Mouse (Mus musculus): ENCODE measurements around the gene Ninj2. TPM values are rescaled to one million over a fixed set of nuclear protein-coding genes. Genes with fewer than 3 reads are reported as not detected.

The Ninj2 gene
- polyA plus RNA-seq, 1 experiment from 2014 or later: not detected

DNA sequence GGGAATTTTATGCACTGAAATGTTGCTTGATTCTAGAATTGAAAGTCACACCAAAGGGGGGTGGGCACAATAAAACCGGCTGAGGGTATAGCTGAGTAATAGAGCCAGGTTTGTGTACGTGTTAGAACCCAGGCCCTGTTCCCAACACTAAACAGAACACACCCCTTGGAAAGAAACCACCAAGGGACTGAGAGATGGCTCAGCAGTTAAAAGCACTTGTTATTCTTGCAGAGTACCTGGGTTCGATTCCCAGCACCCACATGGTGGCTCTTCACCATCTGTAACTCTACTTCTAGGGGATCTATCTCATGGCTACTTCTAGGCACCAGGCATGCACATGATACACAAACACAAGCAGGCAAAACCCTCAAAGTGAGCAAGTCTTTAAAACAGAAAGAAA lies 20.7 kb downstream of the Ninj2 start:
- Histone ChIP-seq H3K9me3 (replicated peaks; ENCODE audit: control insufficient read depth, low read length) (no peaks in the 10 kb centered on the region), H3K27me3 (ENCODE audit: control insufficient read depth, insufficient read depth, low read length) (no peaks in the 10 kb centered on the region), H3K4me3 (replicated peaks; ENCODE audit: low read length) (no peak overlapping the region), H3K36me3 (ENCODE audit: control insufficient read depth, insufficient read depth, low read length) (no peaks in the 10 kb centered on the region), H3K4me1 (ENCODE audit: control insufficient read depth, insufficient read depth, low read length) (peaks cover 14% of the 10 kb centered on the region), H3K9ac (ENCODE audit: low read length) (no peak overlapping the region), H3K27ac (ENCODE audit: low read length) (0 out of 2 replicates have a peak overlapping the region, but pooled peaks have one; percentile 81), H3K4me2 (ENCODE audit: low read depth, low read length) (no peak overlapping the region)
- ATAC-seq (ENCODE audit: insufficient read depth, low FRiP score): no peak
- WGBS: 94% methylated on average over 3 of the region's 3 CpGs

DNA sequence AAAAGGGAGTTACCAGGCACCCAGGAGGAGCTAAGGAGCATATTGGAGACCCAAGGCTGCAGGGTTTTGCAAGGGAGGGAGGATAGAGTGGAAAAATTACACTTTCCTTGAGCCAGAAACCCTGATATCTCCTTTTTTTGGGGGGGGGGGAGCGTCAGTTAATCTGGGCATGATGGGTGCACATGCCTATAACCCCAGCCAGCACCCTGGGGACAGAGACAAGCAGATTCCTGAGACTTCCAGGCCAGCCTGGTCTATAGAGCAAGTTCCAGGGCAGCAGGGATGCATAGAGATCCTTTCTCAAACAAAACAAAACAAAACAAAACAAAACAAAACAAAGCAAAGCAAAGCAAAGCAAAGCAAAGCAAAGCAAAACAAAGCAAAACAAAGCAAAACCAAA lies 21.1 kb downstream of the Ninj2 start:
- no peaks in the 10 kb centered on the region for H3K36me3 ChIP-seq (ENCODE audit: control insufficient read depth, insufficient read depth, low read length)
- H3K4me3 ChIP-seq (replicated peaks; ENCODE audit: low read length): no peak overlapping the region
- ATAC-seq (ENCODE audit: insufficient read depth, low FRiP score): no peak
- no peaks in the 10 kb centered on the region for H3K27me3 ChIP-seq (ENCODE audit: control insufficient read depth, insufficient read depth, low read length)
- no peak overlapping the region for H3K4me2 ChIP-seq (ENCODE audit: low read depth, low read length)
- WGBS: 67% methylated on average over 1 of the region's 1 CpGs
- H3K27ac ChIP-seq (ENCODE audit: low read length): peak overlapping the region; percentile 81; the same call in 1 of the 2 replicates
- no peak overlapping the region for H3K9ac ChIP-seq (ENCODE audit: low read length)
- H3K9me3 ChIP-seq (replicated peaks; ENCODE audit: control insufficient read depth, low read length): no peaks in the 10 kb centered on the region
- H3K4me1 ChIP-seq (ENCODE audit: control insufficient read depth, insufficient read depth, low read length): peaks cover 10% of the 10 kb centered on the region

DNA sequence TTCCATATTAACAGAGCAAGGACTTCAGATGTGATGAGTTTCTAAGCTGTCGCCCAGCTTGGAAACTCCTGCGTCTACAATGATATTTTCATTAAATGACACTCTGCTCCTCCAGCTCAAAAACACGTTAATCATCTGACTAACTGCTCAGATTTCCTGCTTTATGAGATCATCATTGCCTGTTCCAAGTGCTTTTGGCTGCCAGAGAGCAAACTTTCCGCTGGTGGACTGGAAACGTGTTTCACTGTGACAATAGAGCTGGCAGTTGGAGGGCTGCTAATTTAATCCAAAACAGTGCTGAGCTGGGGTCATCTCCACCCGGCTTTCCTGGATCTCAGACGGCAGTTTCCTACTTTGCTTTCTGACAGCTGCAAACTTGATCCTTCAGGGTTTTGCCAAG lies 21.5 kb downstream of the Ninj2 start:
- Histone ChIP-seq H3K36me3 (ENCODE audit: control insufficient read depth, insufficient read depth, low read length) (no peaks in the 10 kb centered on the region), H3K9me3 (replicated peaks; ENCODE audit: control insufficient read depth, low read length) (no peaks in the 10 kb centered on the region), H3K4me2 (ENCODE audit: low read depth, low read length) (no peak overlapping the region), H3K27ac (ENCODE audit: low read length) (peak overlapping the region; percentile 81), H3K27me3 (ENCODE audit: control insufficient read depth, insufficient read depth, low read length) (no peaks in the 10 kb centered on the region), H3K4me1 (ENCODE audit: control insufficient read depth, insufficient read depth, low read length) (peaks cover 9% of the 10 kb centered on the region), H3K9ac (ENCODE audit: low read length) (no peak overlapping the region), H3K4me3 (replicated peaks; ENCODE audit: low read length) (no peak overlapping the region)
- no peak for ATAC-seq (ENCODE audit: insufficient read depth, low FRiP score)
- 18% methylated on average over 7 of the region's 7 CpGs for WGBS

DNA sequence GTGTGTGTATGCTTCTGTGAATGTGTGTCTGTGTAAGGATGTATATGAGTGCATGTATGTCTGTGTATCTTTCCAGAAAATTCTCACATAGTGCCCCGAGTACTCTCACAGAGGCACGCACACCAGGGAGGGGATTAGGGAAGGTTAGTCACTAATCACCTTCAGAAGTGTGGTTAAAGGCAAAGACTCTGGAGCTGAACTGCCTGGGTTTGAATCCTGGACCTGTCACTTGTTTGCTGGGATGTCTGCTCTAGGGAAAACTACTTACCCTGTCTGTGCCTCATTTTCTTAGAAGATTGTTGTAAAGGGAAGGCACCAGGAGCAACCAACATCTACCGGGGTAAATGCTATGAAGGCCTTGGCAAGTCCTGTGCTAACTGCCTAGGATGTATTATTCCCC lies 22.3 kb downstream of the Ninj2 start:
- no peak for ATAC-seq (ENCODE audit: insufficient read depth, low FRiP score)
- Histone ChIP-seq H3K4me1 (ENCODE audit: control insufficient read depth, insufficient read depth, low read length) (peaks cover 9% of the 10 kb centered on the region), H3K4me2 (ENCODE audit: low read depth, low read length) (no peak overlapping the region), H3K9me3 (replicated peaks; ENCODE audit: control insufficient read depth, low read length) (no peaks in the 10 kb centered on the region), H3K9ac (ENCODE audit: low read length) (no peak overlapping the region), H3K36me3 (ENCODE audit: control insufficient read depth, insufficient read depth, low read length) (no peaks in the 10 kb centered on the region), H3K4me3 (replicated peaks; ENCODE audit: low read length) (no peak overlapping the region), H3K27me3 (ENCODE audit: control insufficient read depth, insufficient read depth, low read length) (no peaks in the 10 kb centered on the region), H3K27ac (ENCODE audit: low read length) (no peak overlapping the region; the same call in 1 of the 2 replicates)
- WGBS: 54% methylated on average over 3 of the region's 3 CpGs

DNA sequence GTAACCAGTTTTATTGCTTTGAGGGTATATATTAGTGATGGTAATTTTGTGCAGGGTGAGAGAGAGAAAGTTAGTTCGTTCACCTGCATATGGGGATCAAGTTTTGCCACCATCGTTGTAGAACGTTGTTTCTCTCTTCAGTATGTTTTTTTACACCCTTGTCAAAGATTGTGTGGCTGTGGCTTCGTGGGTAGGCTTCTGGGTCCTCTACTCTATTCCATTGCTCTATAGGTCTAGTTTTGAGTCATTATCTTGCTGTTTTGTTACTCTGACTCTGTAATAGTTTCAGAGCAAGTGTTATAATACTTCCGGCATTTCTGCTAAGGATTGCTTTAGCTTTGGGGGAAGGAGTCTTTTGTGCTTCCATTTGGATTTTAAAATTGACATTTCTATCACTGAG lies 26.7 kb downstream of the Ninj2 start:
- H3K9me3 ChIP-seq (replicated peaks; ENCODE audit: control insufficient read depth, low read length): no peaks in the 10 kb centered on the region
- no peak overlapping the region for H3K4me3 ChIP-seq (replicated peaks; ENCODE audit: low read length)
- WGBS: 86% methylated on average over 5 of the region's 5 CpGs
- H3K36me3 ChIP-seq (ENCODE audit: control insufficient read depth, insufficient read depth, low read length): no peaks in the 10 kb centered on the region
- H3K4me2 ChIP-seq (ENCODE audit: low read depth, low read length): no peak overlapping the region
- peaks cover 5% of the 10 kb centered on the region for H3K4me1 ChIP-seq (ENCODE audit: control insufficient read depth, insufficient read depth, low read length)
- no peak overlapping the region for H3K9ac ChIP-seq (ENCODE audit: low read length)
- no peak for ATAC-seq (ENCODE audit: insufficient read depth, low FRiP score)
- no peaks in the 10 kb centered on the region for H3K27me3 ChIP-seq (ENCODE audit: control insufficient read depth, insufficient read depth, low read length)
- H3K27ac ChIP-seq (ENCODE audit: low read length): no peak overlapping the region

DNA sequence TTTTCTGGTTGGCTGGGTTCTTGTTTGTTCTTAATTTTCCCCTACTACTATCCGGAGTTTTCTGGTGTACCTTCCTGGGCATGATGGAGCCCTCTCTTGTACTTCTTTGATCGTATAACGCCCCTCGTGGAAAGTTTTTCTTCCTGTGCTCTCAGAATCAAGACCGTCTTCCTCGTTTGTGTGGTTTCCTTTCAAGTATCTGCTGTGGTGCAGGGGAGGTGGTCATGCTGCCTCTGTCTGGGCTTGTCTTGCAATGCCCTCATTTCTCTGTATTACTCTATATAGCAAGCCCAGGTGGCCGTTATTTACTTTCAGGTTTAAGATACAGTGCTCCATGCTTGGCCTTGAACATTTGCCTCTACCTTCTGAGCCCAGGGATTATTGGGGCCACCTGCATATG lies 31.5 kb downstream of the Ninj2 start:
- Histone ChIP-seq H3K4me3 (replicated peaks; ENCODE audit: low read length) (no peak overlapping the region), H3K4me2 (ENCODE audit: low read depth, low read length) (no peak overlapping the region), H3K27ac (ENCODE audit: low read length) (no peak overlapping the region), H3K9ac (ENCODE audit: low read length) (no peak overlapping the region), H3K36me3 (ENCODE audit: control insufficient read depth, insufficient read depth, low read length) (no peaks in the 10 kb centered on the region), H3K4me1 (ENCODE audit: control insufficient read depth, insufficient read depth, low read length) (no peaks in the 10 kb centered on the region), H3K27me3 (ENCODE audit: control insufficient read depth, insufficient read depth, low read length) (no peaks in the 10 kb centered on the region), H3K9me3 (replicated peaks; ENCODE audit: control insufficient read depth, low read length) (no peaks in the 10 kb centered on the region)
- ATAC-seq (ENCODE audit: insufficient read depth, low FRiP score): no peak
- 82% methylated on average over 7 of the region's 7 CpGs for WGBS

DNA sequence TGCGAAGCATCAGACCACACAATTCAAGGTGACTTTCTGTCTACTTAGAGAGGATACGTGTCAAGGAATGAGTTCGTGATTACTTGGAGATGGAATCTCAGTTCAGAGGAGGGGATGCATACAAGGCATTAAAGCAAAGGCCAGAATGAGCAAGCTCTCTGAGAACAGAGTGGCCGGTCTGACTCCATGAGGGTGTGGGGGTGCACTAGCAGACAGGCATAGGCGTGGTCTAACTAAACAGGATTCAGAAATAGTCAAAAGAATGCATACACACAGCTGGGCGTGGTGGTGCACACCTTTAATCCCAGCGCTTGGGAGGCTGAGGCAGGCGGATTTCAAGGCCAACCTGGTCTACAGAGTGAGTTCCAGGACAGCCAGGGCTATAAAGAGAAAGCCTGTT lies 33.3 kb downstream of the Ninj2 start:
- 89% methylated on average over 8 of the region's 8 CpGs for WGBS
- Histone ChIP-seq H3K4me2 (ENCODE audit: low read depth, low read length) (no peak overlapping the region), H3K4me3 (replicated peaks; ENCODE audit: low read length) (no peak overlapping the region)

DNA sequence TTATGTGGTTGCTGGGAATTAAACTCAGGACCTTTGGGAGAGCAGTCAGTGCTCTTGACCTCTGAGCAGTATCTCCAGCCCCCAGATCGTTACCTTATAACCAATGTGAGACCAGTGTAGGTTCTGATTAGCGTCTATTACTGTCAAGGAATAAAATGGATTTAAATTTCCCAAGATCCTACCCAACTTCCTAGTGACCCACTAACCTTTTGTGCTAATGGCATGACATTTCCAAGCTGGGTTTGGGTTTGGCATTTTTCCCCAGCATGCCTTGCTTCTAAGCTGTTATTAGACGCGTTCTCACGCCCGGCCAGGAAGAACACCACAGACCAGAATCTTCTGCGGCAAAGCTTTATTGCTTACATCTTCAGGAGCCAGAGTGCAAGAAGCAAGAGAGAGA lies 34.2 kb downstream of the Ninj2 start:
- no peaks in the 10 kb centered on the region for H3K36me3 ChIP-seq (ENCODE audit: control insufficient read depth, insufficient read depth, low read length)
- no peaks in the 10 kb centered on the region for H3K4me1 ChIP-seq (ENCODE audit: control insufficient read depth, insufficient read depth, low read length)
- H3K9ac ChIP-seq (ENCODE audit: low read length): no peak overlapping the region
- WGBS: 93% methylated on average over 7 of the region's 7 CpGs
- no peak overlapping the region for H3K27ac ChIP-seq (ENCODE audit: low read length)
- no peaks in the 10 kb centered on the region for H3K9me3 ChIP-seq (replicated peaks; ENCODE audit: control insufficient read depth, low read length)
- H3K4me2 ChIP-seq (ENCODE audit: low read depth, low read length): no peak overlapping the region
- H3K27me3 ChIP-seq (ENCODE audit: control insufficient read depth, insufficient read depth, low read length): no peaks in the 10 kb centered on the region
- H3K4me3 ChIP-seq (replicated peaks; ENCODE audit: low read length): no peak overlapping the region
- ATAC-seq (ENCODE audit: insufficient read depth, low FRiP score): no peak

More for the DNA sequence above, 33.3 kb downstream of the Ninj2 start:
- no peak overlapping the region for H3K27ac ChIP-seq (ENCODE audit: low read length)
- no peak for ATAC-seq (ENCODE audit: insufficient read depth, low FRiP score)
- H3K27me3 ChIP-seq (ENCODE audit: control insufficient read depth, insufficient read depth, low read length): no peaks in the 10 kb centered on the region
- no peaks in the 10 kb centered on the region for H3K4me1 ChIP-seq (ENCODE audit: control insufficient read depth, insufficient read depth, low read length)
- H3K9me3 ChIP-seq (replicated peaks; ENCODE audit: control insufficient read depth, low read length): no peaks in the 10 kb centered on the region
- no peaks in the 10 kb centered on the region for H3K36me3 ChIP-seq (ENCODE audit: control insufficient read depth, insufficient read depth, low read length)
- no peak overlapping the region for H3K9ac ChIP-seq (ENCODE audit: low read length)

DNA sequence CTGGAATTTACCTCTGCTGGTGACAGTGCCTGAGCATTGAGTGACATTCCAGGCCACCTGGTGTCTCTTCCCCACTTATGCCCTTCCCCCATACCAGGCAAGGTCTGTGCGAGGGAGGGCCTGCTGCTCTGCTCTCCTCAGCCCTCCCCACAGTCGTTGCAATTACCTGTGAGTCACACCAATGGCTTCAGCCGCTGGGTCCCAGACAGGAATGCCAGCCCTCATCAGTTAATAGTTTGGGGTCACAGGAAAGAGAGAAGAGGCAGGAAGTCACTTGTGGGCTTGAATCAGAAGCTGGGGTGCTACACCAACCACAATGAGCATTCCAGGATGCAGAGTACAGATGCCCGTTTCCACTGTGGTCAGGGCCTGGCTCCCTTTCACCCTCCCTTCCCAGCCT lies 41.6 kb downstream of the Ninj2 start:
- 75% methylated on average over 4 of the region's 4 CpGs for WGBS
- no peak for ATAC-seq (ENCODE audit: insufficient read depth, low FRiP score)
- Histone ChIP-seq H3K27ac (ENCODE audit: low read length) (no peak overlapping the region), H3K27me3 (ENCODE audit: control insufficient read depth, insufficient read depth, low read length) (no peaks in the 10 kb centered on the region), H3K9me3 (replicated peaks; ENCODE audit: control insufficient read depth, low read length) (no peaks in the 10 kb centered on the region), H3K4me3 (replicated peaks; ENCODE audit: low read length) (no peak overlapping the region), H3K36me3 (ENCODE audit: control insufficient read depth, insufficient read depth, low read length) (no peaks in the 10 kb centered on the region), H3K9ac (ENCODE audit: low read length) (no peak overlapping the region), H3K4me2 (ENCODE audit: low read depth, low read length) (no peak overlapping the region), H3K4me1 (ENCODE audit: control insufficient read depth, insufficient read depth, low read length) (no peaks in the 10 kb centered on the region)

DNA sequence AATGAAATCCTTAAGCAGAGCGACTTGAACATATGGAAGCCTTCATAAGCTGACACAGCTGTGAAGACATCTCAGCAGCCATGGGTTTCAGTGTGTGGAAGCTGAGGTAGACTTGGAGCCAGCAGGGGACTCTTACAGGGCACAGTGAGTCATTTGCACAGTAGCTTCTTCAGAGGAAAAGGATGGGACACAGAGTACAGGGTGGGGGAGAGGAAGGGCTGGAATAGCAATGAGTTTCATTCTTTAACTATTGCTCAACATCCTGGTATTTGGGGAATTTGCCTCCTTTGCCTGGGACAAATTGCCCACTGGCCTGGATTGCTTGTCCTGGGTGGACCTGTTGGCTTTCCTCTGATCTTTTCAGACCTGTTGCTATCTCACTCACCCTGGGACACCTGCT lies 52.3 kb downstream of the Ninj2 start:
- Histone ChIP-seq H3K27me3 (ENCODE audit: control insufficient read depth, insufficient read depth, low read length) (no peaks in the 10 kb centered on the region), H3K9ac (ENCODE audit: low read length) (no peak overlapping the region), H3K4me2 (ENCODE audit: low read depth, low read length) (no peak overlapping the region), H3K9me3 (replicated peaks; ENCODE audit: control insufficient read depth, low read length) (no peaks in the 10 kb centered on the region), H3K27ac (ENCODE audit: low read length) (no peak overlapping the region), H3K36me3 (ENCODE audit: control insufficient read depth, insufficient read depth, low read length) (no peaks in the 10 kb centered on the region), H3K4me3 (replicated peaks; ENCODE audit: low read length) (no peak overlapping the region), H3K4me1 (ENCODE audit: control insufficient read depth, insufficient read depth, low read length) (no peaks in the 10 kb centered on the region)
- 46% methylated on average over 1 of the region's 1 CpGs for WGBS
- peak; percentile 62; the same call in 1 of the 2 replicates for ATAC-seq (ENCODE audit: insufficient read depth, low FRiP score)

Measured in stomach, embryonic 16.5 days (tissue).